13 mouse cellular contexts compared by ENCODE assay signal in the genomic region with DNA sequence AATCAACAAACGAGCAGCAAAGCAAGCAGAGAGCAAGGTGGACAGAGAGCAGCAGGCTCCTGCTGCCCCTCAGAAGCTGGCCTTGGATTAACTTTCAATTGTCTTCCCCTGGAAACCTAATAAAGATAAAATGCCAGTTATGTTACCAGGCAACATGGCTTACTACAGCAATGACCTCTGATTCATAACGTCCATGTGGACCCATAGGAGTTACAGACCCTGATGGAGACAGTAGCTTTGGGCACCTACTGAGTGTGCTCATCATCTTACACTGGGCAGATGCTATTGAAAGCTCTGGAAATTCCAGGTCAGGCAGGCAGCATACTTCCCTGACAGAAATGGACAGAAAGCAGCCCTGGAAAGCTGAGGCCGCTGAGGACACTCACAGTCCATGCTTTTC.
DNase-seq lines count a peak whose midpoint lies in the region; ATAC-seq and TF ChIP-seq lines count a peak whose summit lies in the region.
"Had no signal": no experiment of that assay in that cellular context is flagged by ENCODE, and none has a peak within 500 bp of the region (broad histone marks: within the 10 kb centered on the region; RNA-seq: fewer than 3 reads in every experiment).

No protein-coding gene starts in this region.

- 0 out of 2 replicates have a peak overlapping the region, but pooled peaks have one; percentile 22 for H3K27ac ChIP-seq in heart, embryonic 10.5 days
- peak overlapping the region; percentile 82 for H3K27ac ChIP-seq in layer of hippocampus, adult 2 months
- H3K27ac ChIP-seq in bone marrow macrophage, adult 2 months (ENCODE audit: insufficient read depth, low read depth, low read length): peak overlapping the region; percentile 91
- H3K27ac ChIP-seq in liver, embryonic 16.5 days (ENCODE audit: low read length): peak overlapping the region; percentile 19; the same call in 1 of the 2 replicates
- H3K27ac ChIP-seq: forebrain, embryonic 12.5 days; hindbrain, postnatal 0 days; lung, embryonic 15.5 days had no signal

- no peaks in the 10 kb centered on the region for H3K9me3 ChIP-seq in heart, embryonic 10.5 days
- H3K9me3 ChIP-seq in liver, embryonic 16.5 days (replicated peaks; ENCODE audit: control insufficient read depth, low read length): no peaks in the 10 kb centered on the region
- H3K9me3 ChIP-seq: forebrain, embryonic 12.5 days; lung, embryonic 15.5 days had no signal

- DNase-seq in heart, embryonic 10.5 days (ENCODE audit: low spot score): no peak
- DNase-seq in heart, adult 9 months (ENCODE audit: low spot score in 2 of 2): no peak
- no peak for DNase-seq in layer of hippocampus, adult 2 months (ENCODE audit: low spot score in 2 of 2)
- DNase-seq in layer of hippocampus, adult 9-11 months: no peak
- no peak for DNase-seq in cerebellum, adult 11-12 months
- no peak for DNase-seq in cerebellum, adult 9-10 months
- DNase-seq: cerebellum, adult 18-20 months; left cerebral cortex, postnatal 4 days had no signal

- WGBS in heart, embryonic 10.5 days: 58% methylated on average over 3 of the region's 3 CpGs
- 53% methylated on average over 3 of the region's 3 CpGs for WGBS in liver, embryonic 16.5 days (ENCODE audit: insufficient replicate concordance)

- H3K4me1 ChIP-seq in heart, embryonic 10.5 days: peaks cover 22% of the 10 kb centered on the region
- peaks cover 62% of the 10 kb centered on the region for H3K4me1 ChIP-seq in bone marrow macrophage, adult 2 months (ENCODE audit: control insufficient read depth, insufficient read depth, low read length)
- no peaks in the 10 kb centered on the region for H3K4me1 ChIP-seq in liver, embryonic 16.5 days (ENCODE audit: control insufficient read depth, low read depth, low read length)
- H3K4me1 ChIP-seq: forebrain, embryonic 12.5 days had no signal

- H3K4me3 ChIP-seq in heart, embryonic 10.5 days: no peak overlapping the region
- no peak overlapping the region for H3K4me3 ChIP-seq in layer of hippocampus, adult 2 months
- no peak overlapping the region for H3K4me3 ChIP-seq in bone marrow macrophage, adult 2 months (ENCODE audit: insufficient read depth, low read length)
- no peak overlapping the region for H3K4me3 ChIP-seq in liver, embryonic 16.5 days (ENCODE audit: low read depth, low read length)
- H3K4me3 ChIP-seq: forebrain, embryonic 12.5 days; lung, embryonic 15.5 days had no signal

- no peak for TF ChIP-seq POLR2A in bone marrow macrophage, adult 2 months (IDR thresholded peaks at IDR 0.05; ENCODE audit: borderline replicate concordance, low read depth, low read length)

- no peak for ATAC-seq in liver, embryonic 16.5 days (ENCODE audit: low read depth)
- ATAC-seq: hindbrain, postnatal 0 days had no signal

- H3K36me3 ChIP-seq in heart, embryonic 10.5 days: peaks cover 16% of the 10 kb centered on the region; the same call in 1 of the 2 replicates
- no peaks in the 10 kb centered on the region for H3K36me3 ChIP-seq in liver, embryonic 16.5 days (ENCODE audit: control insufficient read depth, insufficient read depth)

- TF ChIP-seq CTCF in layer of hippocampus, adult 2 months (conservative IDR thresholded peaks at IDR 0.05): no peak
- TF ChIP-seq CTCF in bone marrow macrophage, adult 2 months (IDR thresholded peaks at IDR 0.05; ENCODE audit: low read depth, low read length): no peak

- H3K4me2 ChIP-seq in liver, embryonic 16.5 days (ENCODE audit: low read depth, low read length): no peak overlapping the region
- H3K4me2 ChIP-seq: forebrain, embryonic 12.5 days; lung, embryonic 15.5 days had no signal

- H3K9ac ChIP-seq in liver, embryonic 16.5 days (ENCODE audit: low read depth, low read length): no peak overlapping the region
- H3K9ac ChIP-seq: forebrain, embryonic 12.5 days; lung, embryonic 15.5 days had no signal

- no peaks in the 10 kb centered on the region for H3K27me3 ChIP-seq in heart, embryonic 10.5 days (ENCODE audit: insufficient read depth, poor library complexity, severe bottlenecking)
- H3K27me3 ChIP-seq in liver, embryonic 16.5 days (ENCODE audit: control insufficient read depth, insufficient read depth, low read depth, low read length): no peaks in the 10 kb centered on the region
- H3K27me3 ChIP-seq: forebrain, embryonic 12.5 days; lung, embryonic 15.5 days had no signal

Comparison
In these comparisons a context has a peak if more than half of its experiments do, and no peak if none do; other contexts are left out.
1. H3K27ac ChIP-seq: peak in every context shown above with its lines; median percentile 91 in bone marrow macrophage, adult 2 months; 82 in layer of hippocampus, adult 2 months; 22 in heart, embryonic 10.5 days; 19 in liver, embryonic 16.5 days.